Mouse (Mus musculus) ovary, adult 10 weeks (tissue): ENCODE measurements around the gene Fibp. TPM values are rescaled to one million over a fixed set of nuclear protein-coding genes. Genes with fewer than 3 reads are reported as not detected.

Experiments
- polyA plus RNA-seq: library from polyadenylated mRNA; stranded (reverse); fragments of 350-450 nt; fragmentation: Illumina TruSeq; extraction: RNeasy Lipid Tissue Mini Kit (QIAGEN cat#74804); gene quantifications from one replicate; pipeline ENCODE4 v1.2.3, GENCODE M21; 2014

The Fibp gene
- polyA plus RNA-seq = 2.3 TPM

DNA sequence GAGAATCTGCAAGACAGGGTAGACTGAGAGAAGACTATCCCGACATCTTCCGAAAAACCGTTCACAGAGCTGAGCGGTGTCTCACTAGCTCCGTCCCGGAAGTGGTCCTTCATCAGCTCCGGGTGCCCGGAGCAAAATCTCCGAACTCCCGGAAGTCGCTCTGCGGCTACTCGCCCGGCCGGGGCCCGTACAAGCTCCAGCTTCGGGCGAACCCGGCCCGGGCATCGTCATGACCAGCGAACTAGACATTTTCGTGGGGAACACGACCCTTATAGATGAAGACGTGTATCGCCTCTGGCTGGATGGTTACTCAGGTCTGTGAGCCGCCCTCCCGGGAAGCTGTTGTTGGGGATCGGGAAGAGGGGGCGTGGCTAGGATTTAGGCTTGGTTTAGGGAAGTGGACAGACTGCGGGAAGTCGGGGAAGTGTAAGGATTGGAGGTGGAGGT is at the start of gene Fibp:
Gene Fibp, plus strand, starts transcription at position 151 of the 447 bp plus-strand sequence.

GRCm38 (mm10) chr19:5424782-5425741 is 35.4 kb upstream of the Fibp start, which contains the start of the genes Drap1 and AI837181:
Drap1 (minus strand) TSS chr19:5424979.
AI837181 (plus strand) TSS chr19:5425144.

GRCm38 (mm10) chr19:5447515-5448353 is 12.7 kb upstream of the Fibp start, which contains the start of gene Fosl1:
Fosl1 (plus strand) TSS chr19:5447547.

DNA sequence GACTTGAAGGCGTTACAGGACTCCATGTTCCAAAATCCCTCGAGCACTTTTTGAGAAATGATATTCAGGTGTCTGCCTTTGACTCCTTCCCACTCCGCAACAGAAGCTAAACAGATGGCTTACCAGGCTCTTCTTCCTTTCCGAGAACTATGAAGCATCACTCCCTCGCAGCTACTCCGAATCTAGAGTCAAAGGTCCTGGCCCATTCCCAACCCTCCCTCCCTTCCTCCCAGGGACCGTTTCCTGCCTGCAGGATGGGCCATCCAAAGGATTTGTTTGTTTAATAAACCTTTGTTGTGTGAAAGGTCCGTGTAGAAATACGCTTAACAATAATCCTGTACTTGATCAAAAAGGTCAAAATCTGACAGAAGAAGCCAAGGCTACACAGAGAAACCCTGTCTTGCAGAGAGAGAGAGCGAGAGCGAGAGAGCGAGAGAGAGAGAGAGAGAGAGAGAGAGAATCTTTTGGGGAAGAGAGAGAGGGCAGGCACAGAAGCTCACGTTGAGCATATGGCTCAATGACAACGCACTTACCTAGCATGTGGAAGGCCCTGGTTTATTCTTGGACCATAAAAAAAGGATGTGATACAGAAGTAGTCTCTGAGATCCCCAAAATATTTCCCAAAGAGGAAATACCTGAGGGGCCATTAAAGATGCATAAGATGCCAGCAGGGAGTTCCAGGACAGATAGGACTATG is 2.5 kb upstream of the Fibp start, which contains the start of gene Ccdc85b:
Gene Ccdc85b, minus strand, starts transcription at position 149 of the 697 bp plus-strand sequence.

GRCm38 (mm10) chr19:5468374-5468773 is 8.0 kb downstream of the Fibp start, which contains the start of gene Ctsw:
Ctsw (minus strand) TSS chr19:5468507.

DNA sequence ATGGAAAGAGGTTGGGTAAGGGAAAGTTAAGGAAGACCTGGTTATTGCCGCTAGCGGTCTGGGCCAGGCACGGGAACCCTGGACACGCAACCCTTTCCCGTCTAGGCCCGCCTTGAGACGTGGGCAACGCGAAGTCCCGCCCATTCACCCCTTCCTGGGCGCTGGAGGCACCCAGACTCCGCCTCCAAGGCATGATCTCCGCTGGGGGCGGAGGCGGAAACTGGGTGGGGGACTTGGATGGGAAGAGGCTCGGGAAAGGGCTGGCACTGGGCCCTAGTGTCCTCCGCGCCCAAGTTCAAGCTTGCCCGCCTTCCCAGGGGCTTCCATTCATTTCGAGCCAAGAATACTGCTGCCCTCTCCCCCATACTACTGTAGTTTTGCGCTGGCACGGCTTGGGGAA is 13.3 kb downstream of the Fibp start, which contains the start of gene Efemp2:
Gene Efemp2, plus strand, starts transcription at position 235 of the 400 bp plus-strand sequence.

DNA sequence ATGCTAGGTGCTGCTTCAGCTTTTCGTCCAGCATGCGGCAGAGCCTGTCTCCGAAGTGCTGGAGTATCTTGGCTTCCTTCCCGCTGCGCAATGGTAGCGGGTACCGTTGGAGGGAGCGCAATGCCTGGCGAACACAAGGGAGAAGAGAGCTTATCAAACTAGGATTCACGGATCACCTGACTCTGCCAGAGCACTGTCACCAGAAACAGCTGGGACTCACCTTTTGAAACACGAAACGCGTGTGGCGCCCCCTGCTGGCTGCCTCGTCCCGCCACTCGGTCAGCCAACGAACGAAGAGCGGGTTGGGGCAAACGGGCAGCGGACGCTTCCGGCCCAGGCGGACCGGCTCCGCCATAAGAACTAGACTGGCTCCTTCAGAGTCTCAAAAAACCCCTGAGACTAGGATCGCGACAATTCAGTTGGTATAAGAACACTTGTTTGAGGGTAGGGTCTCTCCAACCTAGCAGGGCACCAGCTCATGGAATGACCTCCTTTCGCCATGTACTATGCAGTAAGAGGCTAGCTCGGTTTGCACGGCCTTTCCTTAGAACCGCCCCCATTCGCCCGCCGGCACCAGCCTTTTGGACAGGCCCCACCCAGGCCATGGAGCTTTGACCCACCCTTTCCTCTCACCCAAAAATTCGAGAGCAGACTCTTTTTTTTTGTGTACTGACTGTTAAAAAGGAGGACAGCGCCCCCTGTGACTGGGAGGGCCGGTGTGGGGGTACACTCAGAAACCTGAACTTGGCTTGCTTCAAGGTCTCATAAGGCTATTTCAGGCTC is 27.5 kb downstream of the Fibp start, which contains the start of gene Mus81:
Gene Mus81, minus strand, starts transcription at position 635 of the 783 bp plus-strand sequence.

DNA sequence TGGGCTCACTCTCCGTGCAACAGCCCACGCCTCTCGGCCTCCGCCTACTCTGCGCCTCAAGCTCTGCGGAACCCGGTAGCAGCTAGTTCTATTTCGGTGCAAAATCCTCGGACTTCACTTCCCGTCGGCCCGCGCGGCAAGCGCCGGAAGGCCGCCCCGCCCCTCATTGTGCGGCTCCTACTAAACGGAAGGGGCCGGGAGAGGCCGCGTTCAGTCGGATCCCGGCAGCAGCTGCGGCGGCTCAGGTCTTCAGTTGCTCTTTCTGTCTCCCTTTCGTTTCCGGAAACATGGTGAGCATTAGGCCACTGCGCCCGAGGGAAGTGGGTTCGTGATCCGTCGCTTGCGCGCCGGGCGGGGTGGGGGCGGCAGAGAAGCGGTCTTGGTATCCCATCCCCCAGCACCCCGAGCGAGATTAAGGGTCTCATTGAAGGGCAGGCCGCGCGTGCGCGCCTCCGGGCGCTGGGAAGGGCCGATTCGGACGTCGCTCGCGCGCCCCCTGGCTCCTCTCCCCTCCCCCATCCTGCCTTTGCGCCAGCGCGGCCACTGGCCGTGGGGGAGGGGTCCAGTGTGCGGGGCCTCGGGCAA is 30.0 kb downstream of the Fibp start, which contains the start of gene Cfl1:
Gene Cfl1, plus strand, starts transcription at position 143 of the 585 bp plus-strand sequence.

DNA sequence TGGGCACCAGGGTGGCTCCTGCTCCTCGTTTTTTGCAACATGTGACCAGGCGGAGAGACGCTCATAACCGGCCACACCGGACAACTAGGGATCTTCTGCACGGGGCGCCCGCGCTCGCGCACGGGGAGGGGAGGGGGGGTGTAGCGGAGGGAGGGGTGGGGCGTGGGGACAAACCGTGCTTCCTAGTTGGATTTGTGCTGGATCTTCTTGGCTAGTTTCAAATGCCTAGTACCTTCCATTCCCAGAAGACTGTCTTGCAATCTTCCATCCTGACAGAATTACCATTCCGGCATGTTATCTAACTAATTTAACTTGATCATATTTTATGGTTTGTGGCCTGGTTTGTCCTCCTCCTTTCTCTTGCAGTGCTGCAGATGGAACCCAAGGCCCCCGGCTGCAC is 43.3 kb downstream of the Fibp start, which contains the start of gene 1700020D05Rik:
Gene 1700020D05Rik, minus strand, starts transcription at position 101 of the 400 bp plus-strand sequence.

GRCm38 (mm10) chr19:5510031-5511026 is 49.9 kb downstream of the Fibp start, which contains the start of gene Snx32:
Snx32 (minus strand) TSS chr19:5510538.

Other genes with a start within 250 kb of the Fibp start
- gene Pacs1, start 187.5 kb upstream of the Fibp start, polyA plus RNA-seq = 11.4 TPM
- gene Sf3b2, start 165.2 kb upstream of the Fibp start, polyA plus RNA-seq = 46.0 TPM
- gene Gal3st3, start 162.3 kb upstream of the Fibp start, polyA plus RNA-seq = not detected
- not detected for gene Catsper1, start 124.9 kb upstream of the Fibp start, polyA plus RNA-seq
- not detected for gene Cst6, start 111.0 kb upstream of the Fibp start, polyA plus RNA-seq
- gene Eif1ad, start 93.9 kb upstream of the Fibp start, polyA plus RNA-seq = 12.7 TPM
- gene Banf1, start 93.4 kb upstream of the Fibp start, polyA plus RNA-seq = 9.0 TPM
- gene Sart1, start 71.9 kb upstream of the Fibp start, polyA plus RNA-seq = 2.5 TPM
- not detected for gene Tsga10ip, start 58.1 kb upstream of the Fibp start, polyA plus RNA-seq
- 5.8 TPM for gene Drap1, start 35.6 kb upstream of the Fibp start, polyA plus RNA-seq
- not detected for gene AI837181, start 35.5 kb upstream of the Fibp start, polyA plus RNA-seq
- gene Fosl1, start 13.1 kb upstream of the Fibp start, polyA plus RNA-seq = not detected
- gene Ccdc85b, start 2.7 kb upstream of the Fibp start, polyA plus RNA-seq = 1.5 TPM
- not detected for gene Ctsw, start 7.9 kb downstream of the Fibp start, polyA plus RNA-seq
- gene Efemp2, start 13.3 kb downstream of the Fibp start, polyA plus RNA-seq = 2.1 TPM
- gene Mus81, start 27.8 kb downstream of the Fibp start, polyA plus RNA-seq = 1.6 TPM
- gene Cfl1, start 29.8 kb downstream of the Fibp start, polyA plus RNA-seq = 190 TPM
- not detected for gene 1700020D05Rik, start 43.2 kb downstream of the Fibp start, polyA plus RNA-seq
- not detected for gene Snx32, start 49.9 kb downstream of the Fibp start, polyA plus RNA-seq
- 0.20 TPM for gene Ovol1, start 100.0 kb downstream of the Fibp start, polyA plus RNA-seq
- not detected for gene Ap5b1, start 107.4 kb downstream of the Fibp start, polyA plus RNA-seq
- gene Rnaseh2c, start 141.3 kb downstream of the Fibp start, polyA plus RNA-seq = 1.2 TPM
- gene Kat5, start 149.6 kb downstream of the Fibp start, polyA plus RNA-seq = 31.8 TPM
- gene Rela, start 176.9 kb downstream of the Fibp start, polyA plus RNA-seq = 1.3 TPM
- gene Sipa1, start 203.1 kb downstream of the Fibp start, polyA plus RNA-seq = 2.2 TPM
- gene Map3k11, start 228.1 kb downstream of the Fibp start, polyA plus RNA-seq = 1.5 TPM
- gene Pcnx3, start 228.3 kb downstream of the Fibp start, polyA plus RNA-seq = 0.29 TPM
- gene Kcnk7, start 243.8 kb downstream of the Fibp start, polyA plus RNA-seq = not detected